Mouse (Mus musculus) thymus, adult 2 months (tissue): ENCODE results near the gene Eif2s1. TPM values are rescaled to one million over a fixed set of nuclear protein-coding genes. Genes with fewer than 3 reads are reported as not detected.
"Not testable (repeated sequence)": the region's sequence is repeated elsewhere in the genome, so short reads cannot be mapped to it uniquely, and the experiment has no call there.

ENCODE experiments used
- DNase-seq: peaks from one replicate; pipeline ENCODE4 v3.0.0; 2021
- H3K27ac ChIP-seq: fragments of 200-500 bp; 2 replicates; pipeline ENCODE4 v1.5.1; 2012; ENCODE audit warnings: low read length, control low read depth; ENCODE audit not compliant: control insufficient read depth, insufficient read depth
- H3K27me3 ChIP-seq: fragments of 200-500 bp; 2 replicates; pipeline ENCODE4 v1.6.1; 2012; ENCODE audit warnings: mild to moderate bottlenecking, low read length, moderate library complexity, mixed read lengths; ENCODE audit not compliant: control insufficient read depth, insufficient read depth
- H3K36me3 ChIP-seq: fragments of 200-500 bp; 2 replicates; pipeline ENCODE4 v1.6.1; 2012; ENCODE audit warnings: mild to moderate bottlenecking, low read length, moderate library complexity; ENCODE audit not compliant: control insufficient read depth, insufficient read depth
- H3K4me1 ChIP-seq: fragments of 200-500 bp; replicated peaks from 2 replicates; pipeline ENCODE4 v1.6.1; 2012; ENCODE audit warnings: low read length; ENCODE audit not compliant: control insufficient read depth, insufficient read depth
- H3K4me3 ChIP-seq: fragments of 200-500 bp; 2 replicates; pipeline ENCODE4 v1.5.1; 2012; ENCODE audit warnings: mild to moderate bottlenecking, low read length, control low read depth, moderate library complexity; ENCODE audit not compliant: control insufficient read depth, insufficient read depth
- CTCF ChIP-seq: fragments of 200-500 bp; IDR thresholded peaks from 2 replicates; pipeline ENCODE4 v1.5.1; 2012; ENCODE audit warnings: mild to moderate bottlenecking, control low read depth, low read length, moderate library complexity, borderline replicate concordance; ENCODE audit not compliant: control insufficient read depth, poor library complexity, insufficient read depth; ENCODE audit errors: extremely low read depth
- POLR2A ChIP-seq: fragments of 200-500 bp; IDR thresholded peaks from 2 replicates; pipeline ENCODE4 v1.6.1; 2012; ENCODE audit warnings: mild to moderate bottlenecking, low read length, control low read depth, moderate library complexity; ENCODE audit not compliant: control insufficient read depth, poor library complexity, insufficient read depth; ENCODE audit errors: extremely low read depth
- WGBS: fragments of 180-500 bp; shearing (Covaris S2); methylation state at CpG from one replicate; pipeline ENCODE4 v1.1.7; 2018; 5-methylcytosine and 5-hydroxymethylcytosine counted together
- polyA plus RNA-seq: library from polyadenylated mRNA; depleted of rRNA; stranded (reverse); fragments of >200 nt; gene quantifications from 2 replicates; pipeline ENCODE4 v1.2.3, GENCODE M21; 2012

Gene Eif2s1
- polyA plus RNA-seq, 1 experiment: 20.8 TPM

DNA sequence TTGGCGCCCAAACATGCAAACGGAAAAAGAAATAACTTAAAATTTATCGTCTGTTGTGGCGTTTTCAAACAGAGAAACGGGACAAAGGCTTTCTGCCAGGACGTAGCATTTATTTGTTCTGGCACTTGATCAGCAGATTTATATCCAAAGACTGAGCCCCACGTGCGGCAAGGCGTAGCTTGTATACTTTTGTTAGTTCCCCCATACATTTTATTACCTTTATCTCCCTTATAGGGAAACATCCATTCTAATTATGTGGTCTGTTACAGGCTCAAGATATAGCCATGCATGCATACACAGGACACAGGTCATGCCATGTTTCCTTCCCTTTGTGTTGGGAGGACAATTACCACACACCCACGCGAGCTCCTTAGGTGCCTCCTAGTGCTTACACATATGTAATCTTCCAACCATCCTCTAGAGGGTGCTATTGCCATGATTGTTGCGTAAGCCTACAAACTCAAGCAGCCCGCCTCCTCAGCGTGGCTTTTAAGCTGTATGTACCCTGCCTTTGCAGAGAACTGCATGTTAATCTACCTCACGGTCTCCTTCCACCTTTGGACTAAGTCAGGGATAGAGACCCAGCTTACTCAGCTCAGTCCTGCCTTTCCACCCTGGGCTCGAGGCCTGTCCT lies 57.6 kb downstream of the Eif2s1 start:
- Histone ChIP-seq H3K4me1 (no peaks in the 10 kb centered on the region), H3K36me3 (no peaks in the 10 kb centered on the region), H3K27ac (no peak overlapping the region), H3K27me3 (no peaks in the 10 kb centered on the region), H3K4me3 (no peak overlapping the region)
- 24% methylated on average over 16 of the region's 16 CpGs for WGBS
- TF ChIP-seq CTCF: no peak
- TF ChIP-seq POLR2A: no peak
- peak; percentile 67 for DNase-seq

DNA sequence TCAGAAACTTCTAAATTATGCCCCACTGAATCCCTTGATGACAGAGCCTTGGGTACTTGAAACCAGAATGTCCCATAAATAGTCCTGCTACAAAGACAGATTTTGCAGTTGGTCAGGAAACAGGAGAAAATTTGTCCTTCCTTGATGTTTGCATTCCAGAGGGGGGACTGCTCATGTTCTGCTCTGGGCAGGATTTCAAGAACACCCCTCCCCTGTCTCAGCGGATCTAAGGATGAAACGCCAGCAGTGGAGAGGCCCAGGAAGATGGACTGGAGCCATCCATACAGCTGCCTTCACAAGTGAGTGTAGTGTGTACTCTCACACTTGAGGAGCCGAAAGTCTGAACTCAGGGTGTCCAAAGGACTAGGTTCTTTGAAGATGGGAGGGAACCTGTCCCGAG lies 59.8 kb downstream of the Eif2s1 start:
- no peaks in the 10 kb centered on the region for H3K36me3 ChIP-seq
- H3K4me1 ChIP-seq: no peaks in the 10 kb centered on the region
- WGBS: 89% methylated on average over 4 of the region's 4 CpGs
- H3K4me3 ChIP-seq: no peak overlapping the region
- DNase-seq: no peak
- no peak overlapping the region for H3K27ac ChIP-seq
- TF ChIP-seq POLR2A: no peak
- TF ChIP-seq CTCF: no peak
- no peaks in the 10 kb centered on the region for H3K27me3 ChIP-seq

DNA sequence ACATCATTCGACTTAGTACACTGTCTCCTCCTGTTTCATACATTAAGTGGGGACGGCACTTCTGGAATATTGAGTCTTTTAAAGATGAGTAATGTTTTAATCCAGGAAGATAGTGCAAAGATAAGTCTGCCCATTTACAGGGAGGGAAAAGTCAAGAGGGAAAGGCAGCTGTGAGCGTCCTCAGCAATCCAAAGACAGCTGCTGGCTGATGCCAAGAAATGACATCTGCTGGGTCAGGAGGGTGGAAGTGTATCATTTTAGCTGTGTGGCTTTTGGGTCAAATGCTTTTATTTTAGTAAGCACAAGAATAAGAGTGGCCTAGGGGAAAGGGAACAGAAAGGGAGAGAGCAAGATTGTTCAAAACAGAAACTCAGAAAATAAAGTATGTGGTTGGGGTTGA lies 60.4 kb downstream of the Eif2s1 start:
- no peak overlapping the region for H3K27ac ChIP-seq
- WGBS: 88% methylated on average over 3 of the region's 3 CpGs
- DNase-seq: no peak
- no peaks in the 10 kb centered on the region for H3K4me1 ChIP-seq
- TF ChIP-seq CTCF: no peak
- TF ChIP-seq POLR2A: no peak
- H3K27me3 ChIP-seq: no peaks in the 10 kb centered on the region
- no peak overlapping the region for H3K4me3 ChIP-seq
- no peaks in the 10 kb centered on the region for H3K36me3 ChIP-seq

DNA sequence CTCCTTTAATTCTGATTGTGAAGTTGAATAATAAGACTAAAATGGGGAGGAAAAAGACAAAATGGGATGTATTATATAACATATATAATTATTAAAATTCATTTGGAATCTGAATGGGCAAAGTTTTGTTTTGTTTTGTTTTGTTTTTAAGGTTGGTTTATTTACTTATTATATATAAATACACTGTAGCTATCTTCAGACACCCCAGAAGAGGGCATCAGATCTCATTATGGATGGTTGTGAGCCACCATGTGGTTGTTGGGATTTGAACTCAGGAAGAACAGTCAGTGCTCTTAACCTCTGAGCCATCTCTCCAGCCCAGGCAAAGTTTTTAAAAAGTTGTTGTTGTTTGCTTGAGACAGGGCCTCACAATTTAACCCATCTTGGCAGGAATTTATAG lies 61.4 kb downstream of the Eif2s1 start:
- H3K27ac ChIP-seq, H3K4me3 ChIP-seq, H3K36me3 ChIP-seq, DNase-seq, H3K27me3 ChIP-seq, H3K4me1 ChIP-seq: not testable (repeated sequence)

DNA sequence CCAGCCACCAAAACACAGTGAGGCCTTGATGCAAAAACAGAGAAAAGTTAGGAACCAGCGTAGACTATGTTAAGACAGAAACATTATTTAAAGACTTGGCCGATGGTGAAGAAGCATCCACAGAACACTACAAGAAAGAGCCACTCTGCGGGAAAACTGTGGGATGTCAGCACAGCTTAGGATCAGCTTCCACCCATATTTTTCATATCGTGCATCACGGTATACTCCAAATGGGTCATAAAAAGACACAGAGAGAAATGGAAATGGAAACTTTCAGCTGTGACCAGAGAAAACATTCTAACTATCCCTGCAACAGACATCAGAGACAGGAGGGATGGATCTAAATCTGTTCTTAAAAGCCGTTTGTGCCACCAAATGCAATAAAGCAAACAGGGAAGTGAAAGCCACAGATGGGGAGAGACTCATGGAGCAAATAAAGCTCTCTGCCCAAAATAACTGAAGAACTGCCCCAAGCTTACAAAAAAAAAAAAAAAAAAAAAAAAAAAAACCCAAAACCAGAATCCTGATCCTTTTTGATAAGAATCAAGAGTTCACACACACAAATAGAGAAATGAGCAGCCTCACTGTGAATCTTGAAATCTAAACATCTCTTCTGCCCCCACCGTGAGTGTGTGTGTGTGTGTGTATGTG lies 62.0 kb downstream of the Eif2s1 start:
- TF ChIP-seq CTCF (no peak), POLR2A (no peak)
- no peaks in the 10 kb centered on the region for H3K36me3 ChIP-seq
- no peak for DNase-seq
- no peak overlapping the region for H3K4me3 ChIP-seq
- no peak overlapping the region for H3K27ac ChIP-seq
- WGBS: 45% methylated on average over 7 of the region's 7 CpGs
- H3K27me3 ChIP-seq: no peaks in the 10 kb centered on the region
- H3K4me1 ChIP-seq: no peaks in the 10 kb centered on the region

DNA sequence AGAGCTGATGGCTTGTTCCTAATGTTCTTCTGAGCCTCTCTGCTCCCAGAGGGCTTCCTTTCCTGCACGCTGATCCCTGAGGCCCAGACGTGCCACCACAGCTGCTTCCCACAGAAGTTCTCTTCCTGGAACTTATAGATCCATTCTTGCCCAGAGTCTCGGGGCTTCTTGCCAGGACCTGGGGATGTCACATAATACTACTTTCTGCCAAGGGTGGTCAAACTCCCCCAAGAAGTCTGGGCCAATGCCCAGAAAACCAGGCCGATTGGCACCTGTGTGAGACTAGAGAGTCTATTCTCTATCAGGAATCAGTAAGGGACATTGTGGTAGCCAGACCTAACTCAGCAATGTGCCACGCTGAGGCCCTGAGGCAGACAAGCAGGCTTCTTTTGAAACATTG lies 65.7 kb downstream of the Eif2s1 start:
- TF ChIP-seq CTCF (no peak), POLR2A (no peak)
- H3K27ac ChIP-seq: no peak overlapping the region
- WGBS: 91% methylated on average over 5 of the region's 5 CpGs
- no peaks in the 10 kb centered on the region for H3K4me1 ChIP-seq
- DNase-seq: no peak
- H3K36me3 ChIP-seq: no peaks in the 10 kb centered on the region
- H3K4me3 ChIP-seq: no peak overlapping the region
- no peaks in the 10 kb centered on the region for H3K27me3 ChIP-seq

DNA sequence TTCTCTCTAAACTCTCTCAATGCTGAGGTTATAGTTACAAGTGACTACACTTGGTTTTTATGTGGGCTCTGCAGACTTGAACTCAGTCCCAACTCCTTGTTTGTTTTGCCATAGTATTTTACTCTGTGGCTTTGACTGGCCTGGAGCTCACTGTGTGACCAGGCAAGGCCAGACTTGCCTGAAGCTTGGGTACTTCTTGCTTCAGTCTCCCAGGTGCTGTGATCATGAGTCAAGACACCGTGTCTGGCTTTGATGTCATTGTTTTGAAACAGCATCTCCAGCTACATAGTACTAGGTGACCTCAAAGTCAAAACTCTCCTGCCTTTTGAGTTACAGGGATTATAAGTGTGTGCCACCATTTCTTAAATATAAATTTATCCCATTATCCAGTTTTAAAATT lies 68.3 kb downstream of the Eif2s1 start:
- 84% methylated on average over 1 of the region's 1 CpGs for WGBS
- H3K4me3 ChIP-seq: no peak overlapping the region
- no peaks in the 10 kb centered on the region for H3K4me1 ChIP-seq
- H3K27ac ChIP-seq: no peak overlapping the region
- no peaks in the 10 kb centered on the region for H3K36me3 ChIP-seq
- no peak for TF ChIP-seq POLR2A
- TF ChIP-seq CTCF: no peak
- no peak for DNase-seq
- H3K27me3 ChIP-seq: no peaks in the 10 kb centered on the region
